Mouse (Mus musculus): ENCODE data around the gene Chpf. TPM values are rescaled to one million over a fixed set of nuclear protein-coding genes. Genes with fewer than 3 reads are reported as not detected.
A peak's percentile ranks its signal among the peaks of the same experiment; 100 is the strongest.

The Chpf gene
- total and polyA plus RNA-seq, 3 experiments: 23.2 to 37.8 (median 25.0) TPM

GRCm38 (mm10) chr1:75435475-75436328 is 43.4 kb downstream of the Chpf start, which contains the start of gene Gmppa:
Gene Gmppa (plus strand): TSS chr1:75435930.
- H3K36me3 ChIP-seq (ENCODE audit: control insufficient read depth, insufficient read depth, low read length): no peaks in the 10 kb centered on the region
- peak; percentile 85 to 87 for DNase-seq
- H3K4me1 ChIP-seq (ENCODE audit: control insufficient read depth, insufficient read depth, low read length): peaks cover 2% of the 10 kb centered on the region
- intact Hi-C loops (cut with DNase I): loop anchor here (10.0 kb wide), 1 partner anchor 241 kb away; the partner anchor contains the start of genes Ankzf1 and Atg9a
- 4% methylated on average over 28 of the region's 28 CpGs for WGBS
- H3K27ac ChIP-seq: peak within 1 kb of the TSS; percentile 83
- H3K4me3 ChIP-seq: peak within 1 kb of the TSS; percentile 64
- H3K27me3 ChIP-seq (ENCODE audit: control insufficient read depth, insufficient read depth, low read length): no peaks in the 10 kb centered on the region
- peak within 1 kb of the TSS; percentile 87 for H3K9ac ChIP-seq (ENCODE audit: low read depth, low read length)
- H3K79me2 ChIP-seq (replicated peaks; ENCODE audit: control insufficient read depth, insufficient read depth, low read length): no peaks in the 10 kb centered on the region
- no peak for TF ChIP-seq CTCF (IDR thresholded peaks at IDR 0.05)
- TF ChIP-seq POLR2A (IDR thresholded peaks at IDR 0.05; ENCODE audit: insufficient read depth, low read depth, low read length): peak; percentile 91
- no peak for TF ChIP-seq EP300 (IDR thresholded peaks at IDR 0.05; ENCODE audit: insufficient read depth, low read depth, low read length)

GRCm38 (mm10) chr1:75425796-75426471 is 53.2 kb downstream of the Chpf start:
- WGBS: 17% methylated on average over 10 of the region's 10 CpGs

More at GRCm38 (mm10) chr1:75425796-75426471, 53.2 kb downstream of the Chpf start:
- no peak overlapping the region for H3K4me3 ChIP-seq
- H3K27me3 ChIP-seq (ENCODE audit: control insufficient read depth, insufficient read depth, low read length): no peaks in the 10 kb centered on the region
- no peak overlapping the region for H3K9ac ChIP-seq (ENCODE audit: low read depth, low read length)
- no peaks in the 10 kb centered on the region for H3K4me1 ChIP-seq (ENCODE audit: control insufficient read depth, insufficient read depth, low read length)
- TF ChIP-seq POLR2A (IDR thresholded peaks at IDR 0.05; ENCODE audit: insufficient read depth, low read depth, low read length) (no peak), EP300 (IDR thresholded peaks at IDR 0.05; ENCODE audit: insufficient read depth, low read depth, low read length) (no peak), CTCF (IDR thresholded peaks at IDR 0.05) (peak; percentile 84)
- H3K27ac ChIP-seq: no peak overlapping the region
- DNase-seq: peak in 1 of 2 experiments; percentile 61
- H3K79me2 ChIP-seq (replicated peaks; ENCODE audit: control insufficient read depth, insufficient read depth, low read length): no peaks in the 10 kb centered on the region
- no peaks in the 10 kb centered on the region for H3K36me3 ChIP-seq (ENCODE audit: control insufficient read depth, insufficient read depth, low read length)
- intact Hi-C loops (cut with DNase I): no loop called here

Other genes starting within 250 kb of the Chpf start
- gene A630095N17Rik, start 247.2 kb downstream of the Chpf start, total RNA-seq (2021): not detected
- not detected in 2 replicates for gene A630095N17Rik, start 247.2 kb downstream of the Chpf start, polyA plus RNA-seq (2012; rRNA removed)
- gene Dnajb2, start 242.9 kb downstream of the Chpf start, total RNA-seq (2021): 100 to 1,000 TPM; 111 to 129 TPM
- 67.9 and 93.3 TPM in 2 replicates for gene Dnajb2, start 242.9 kb downstream of the Chpf start, polyA plus RNA-seq (2012; rRNA removed)
- gene Ptprn, start 214.8 kb downstream of the Chpf start, total RNA-seq (2021): 1 to 10 TPM; 1.1 to 1.8 TPM
- 2.7 and 3.2 TPM in 2 replicates for gene Ptprn, start 214.8 kb downstream of the Chpf start, polyA plus RNA-seq (2012; rRNA removed)
- gene Resp18, start 200.9 kb downstream of the Chpf start, total RNA-seq (2021): not detected
- gene Resp18, start 200.9 kb downstream of the Chpf start, polyA plus RNA-seq (2012; rRNA removed): 0.39 TPM in 1 of 2 replicates, not detected in the other
- 10 to 100 TPM; 70.3 to 84.6 TPM for gene Dnpep, start 161.3 kb downstream of the Chpf start, total RNA-seq (2021)
- 123 and 136 TPM in 2 replicates for gene Dnpep, start 161.3 kb downstream of the Chpf start, polyA plus RNA-seq (2012; rRNA removed)
- 1,000 to 10,000 TPM; 1,224 to 1,521 TPM for gene Des, start 119.0 kb downstream of the Chpf start, total RNA-seq (2021)
- gene Des, start 119.0 kb downstream of the Chpf start, polyA plus RNA-seq (2012; rRNA removed): 719 and 781 TPM in 2 replicates
- 100 to 1,000 TPM; 131 to 135 TPM for gene Speg, start 104.0 kb downstream of the Chpf start, total RNA-seq (2021)
- 94.0 and 109 TPM in 2 replicates for gene Speg, start 104.0 kb downstream of the Chpf start, polyA plus RNA-seq (2012; rRNA removed)
- 10 to 100 TPM; 38.9 to 39.9 TPM for gene Gmppa, start 43.4 kb downstream of the Chpf start, total RNA-seq (2021)
- 91.3 and 94.6 TPM in 2 replicates for gene Gmppa, start 43.4 kb downstream of the Chpf start, polyA plus RNA-seq (2012; rRNA removed)
- gene Asic4, start 28.9 kb downstream of the Chpf start, total RNA-seq (2021): not detected
- not detected in 2 replicates for gene Asic4, start 28.9 kb downstream of the Chpf start, polyA plus RNA-seq (2012; rRNA removed)
- gene Tmem198, start 225 bp upstream of the Chpf start, total RNA-seq (2021): under 1 TPM; 0.21 to 0.66 TPM
- 0.39 and 0.73 TPM in 2 replicates for gene Tmem198, start 225 bp upstream of the Chpf start, polyA plus RNA-seq (2012; rRNA removed)
- gene Obsl1, start 27.1 kb upstream of the Chpf start, total RNA-seq (2021): 100 to 1,000 TPM; 117 to 131 TPM
- 87.8 and 119 TPM in 2 replicates for gene Obsl1, start 27.1 kb upstream of the Chpf start, polyA plus RNA-seq (2012; rRNA removed)
- 1 to 10 TPM; 4.1 to 4.3 TPM for gene Inha, start 27.8 kb upstream of the Chpf start, total RNA-seq (2021)
- 17.0 and 20.4 TPM in 2 replicates for gene Inha, start 27.8 kb upstream of the Chpf start, polyA plus RNA-seq (2012; rRNA removed)
- 1 to 10 TPM; 7.3 to 7.7 TPM for gene Stk11ip, start 42.2 kb upstream of the Chpf start, total RNA-seq (2021)
- gene Stk11ip, start 42.2 kb upstream of the Chpf start, polyA plus RNA-seq (2012; rRNA removed): 12.9 and 19.8 TPM in 2 replicates
- gene Slc4a3, start 67.0 kb upstream of the Chpf start, total RNA-seq (2021): 100 to 1,000 TPM; 241 to 300 TPM
- gene Slc4a3, start 67.0 kb upstream of the Chpf start, polyA plus RNA-seq (2012; rRNA removed): 182 and 222 TPM in 2 replicates